8 mouse cellular contexts compared by ENCODE assay signal in the genomic region with DNA sequence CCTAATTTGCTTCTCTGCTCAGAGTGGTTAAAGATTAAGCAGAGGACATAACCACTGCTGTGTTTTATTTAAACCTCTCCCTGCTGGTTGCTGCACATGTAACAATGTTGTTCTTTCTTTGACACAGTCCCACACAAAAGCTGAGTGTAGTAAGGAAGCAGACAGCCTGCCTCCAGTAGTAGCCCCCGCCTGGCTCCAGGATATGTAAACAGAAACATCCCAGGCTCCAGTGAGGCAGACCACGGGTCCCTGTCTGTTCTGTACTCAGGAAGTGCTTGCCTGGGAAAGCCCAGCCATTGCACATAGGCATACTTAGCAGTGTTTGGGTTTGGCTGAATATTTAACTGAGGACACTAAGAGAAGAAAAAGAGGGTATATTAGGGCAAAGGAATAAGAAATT.
DNase-seq lines count a peak whose midpoint lies in the region; ATAC-seq and TF ChIP-seq lines count a peak whose summit lies in the region.

No protein-coding gene starts in this region.

- TF ChIP-seq CTCF in layer of hippocampus, adult 2 months (conservative IDR thresholded peaks at IDR 0.05): 0 out of 2 replicates have a peak, but pooled peaks have one; percentile 7
- TF ChIP-seq CTCF in gastrocnemius, adult 2 months (IDR thresholded peaks at IDR 0.05): no peak
- no peak for TF ChIP-seq CTCF in thymus, adult 2 months (IDR thresholded peaks at IDR 0.05; ENCODE audit: borderline replicate concordance, control insufficient read depth, extremely low read depth, insufficient read depth, low read length, poor library complexity)

- peaks cover 3% of the 10 kb centered on the region; the same call in 1 of the 2 replicates for H3K4me1 ChIP-seq in embryonic facial prominence, embryonic 12.5 days
- no peaks in the 10 kb centered on the region for H3K4me1 ChIP-seq in lung, embryonic 16.5 days (replicated peaks; ENCODE audit: control insufficient read depth, insufficient read depth, low read length)
- H3K4me1 ChIP-seq in thymus, adult 2 months (replicated peaks; ENCODE audit: control insufficient read depth, insufficient read depth, low read length): no peaks in the 10 kb centered on the region

- peak; percentile 6 for DNase-seq in MN1 (ENCODE audit: low spot score)
- DNase-seq in heart, postnatal 4 days: peak; percentile 27
- peak; percentile 21 to 32 for DNase-seq in layer of hippocampus, adult 2 months (ENCODE audit: low spot score in 2 of 2)
- peak; percentile 18 for DNase-seq in telencephalon, adult 2 months (ENCODE audit: low read depth, low spot score)
- no peak for DNase-seq in gastrocnemius, adult 2 months
- DNase-seq in thymus, adult 2 months: no peak

- no peaks in the 10 kb centered on the region for H3K36me3 ChIP-seq in embryonic facial prominence, embryonic 12.5 days
- H3K36me3 ChIP-seq in lung, embryonic 16.5 days (ENCODE audit: control insufficient read depth, insufficient read depth, low read length): no peaks in the 10 kb centered on the region
- no peaks in the 10 kb centered on the region for H3K36me3 ChIP-seq in thymus, adult 2 months (ENCODE audit: control insufficient read depth, insufficient read depth, low read length)

- H3K9ac ChIP-seq in embryonic facial prominence, embryonic 12.5 days: no peak overlapping the region
- no peak overlapping the region for H3K9ac ChIP-seq in lung, embryonic 16.5 days (ENCODE audit: low read length)

- no peaks in the 10 kb centered on the region for H3K27me3 ChIP-seq in embryonic facial prominence, embryonic 12.5 days
- no peaks in the 10 kb centered on the region for H3K27me3 ChIP-seq in lung, embryonic 16.5 days (ENCODE audit: control insufficient read depth, insufficient read depth, low read depth, low read length)
- H3K27me3 ChIP-seq in thymus, adult 2 months (ENCODE audit: control insufficient read depth, insufficient read depth, low read length): no peaks in the 10 kb centered on the region

- ATAC-seq in embryonic facial prominence, embryonic 12.5 days (ENCODE audit: insufficient number of reproducible peaks, insufficient read depth, low FRiP score, low TSS enrichment): no peak; the same call in 1 of the 2 replicates
- ATAC-seq in lung, embryonic 16.5 days (ENCODE audit: low read depth): peak; percentile 97

- no peak overlapping the region for H3K4me3 ChIP-seq in embryonic facial prominence, embryonic 12.5 days
- no peak overlapping the region for H3K4me3 ChIP-seq in layer of hippocampus, adult 2 months
- no peak overlapping the region for H3K4me3 ChIP-seq in lung, embryonic 16.5 days (ENCODE audit: low read length)
- no peak overlapping the region for H3K4me3 ChIP-seq in gastrocnemius, adult 2 months
- H3K4me3 ChIP-seq in thymus, adult 2 months (ENCODE audit: control insufficient read depth, insufficient read depth, low read length): no peak overlapping the region

- no peaks in the 10 kb centered on the region for H3K9me3 ChIP-seq in embryonic facial prominence, embryonic 12.5 days
- no peaks in the 10 kb centered on the region for H3K9me3 ChIP-seq in lung, embryonic 16.5 days (ENCODE audit: control insufficient read depth, low read length)

- peak overlapping the region; percentile 50 for H3K27ac ChIP-seq in embryonic facial prominence, embryonic 12.5 days
- peak overlapping the region; percentile 21; the same call in 1 of the 2 replicates for H3K27ac ChIP-seq in layer of hippocampus, adult 2 months
- H3K27ac ChIP-seq in lung, embryonic 16.5 days (ENCODE audit: low read length): no peak overlapping the region
- no peak overlapping the region for H3K27ac ChIP-seq in gastrocnemius, adult 2 months
- H3K27ac ChIP-seq in thymus, adult 2 months (ENCODE audit: control insufficient read depth, insufficient read depth, low read length): no peak overlapping the region

- intact Hi-C loops in gastrocnemius, adult 2 months (cut with DNase I): loop anchor here (10.0 kb wide), 1 partner anchor 139 kb away; no protein-coding TSS in a partner anchor

- no peak for TF ChIP-seq POLR2A in thymus, adult 2 months (IDR thresholded peaks at IDR 0.05; ENCODE audit: control insufficient read depth, extremely low read depth, insufficient read depth, low read length, poor library complexity)

- no peak overlapping the region for H3K4me2 ChIP-seq in embryonic facial prominence, embryonic 12.5 days (replicated peaks)
- H3K4me2 ChIP-seq in lung, embryonic 16.5 days (ENCODE audit: low read depth, low read length): no peak overlapping the region

- 4% methylated on average over 2 of the region's 2 CpGs for WGBS in embryonic facial prominence, embryonic 12.5 days
- 3% methylated on average over 2 of the region's 2 CpGs for WGBS in lung, embryonic 16.5 days
- WGBS in thymus, adult 2 months: 68% methylated on average over 2 of the region's 2 CpGs

Comparison
In these comparisons a context has a peak if more than half of its experiments do, and no peak if none do; other contexts are left out.
1. DNase-seq: peak in MN1 (single experiment), heart, postnatal 4 days (single experiment), layer of hippocampus, adult 2 months (2 of 2) and telencephalon, adult 2 months (single experiment); none in gastrocnemius, adult 2 months (single experiment) and thymus, adult 2 months (single experiment).
2. H3K27ac ChIP-seq: peak in embryonic facial prominence, embryonic 12.5 days (single experiment) and layer of hippocampus, adult 2 months (single experiment); none in lung, embryonic 16.5 days (single experiment), gastrocnemius, adult 2 months (single experiment) and thymus, adult 2 months (single experiment).